Mouse (Mus musculus): ENCODE measurements at regions not wholly inside any gene's neighbourhood (a gene's known extent, or its start where the extent isn't known, plus 50 kb on each side); places are given as distances from the start of the nearest gene placed in this dataset.
"Not testable (repeated sequence)": the region's sequence is repeated elsewhere in the genome, so short reads cannot be mapped to it uniquely, and the experiment has no call there.

GRCm38 (mm10) chr12:15659332-15659731, 157.4 kb downstream of the Trib2 start:
- intact Hi-C loops (cut with DNase I), result no loop called here

GRCm38 (mm10) chr12:15657748-15658251, 158.9 kb downstream of the Trib2 start:
- intact Hi-C loops (cut with DNase I), result no loop called here
- no peak for DNase-seq (ENCODE audit: low spot score in 2 of 2)

More at GRCm38 (mm10) chr12:15659332-15659731, 157.4 kb downstream of the Trib2 start:
- DNase-seq (ENCODE audit: low spot score in 2 of 2), result no peak

GRCm38 (mm10) chr12:15654585-15654984, 162.1 kb downstream of the Trib2 start:
- intact Hi-C loops (cut with DNase I), result no loop called here

GRCm38 (mm10) chr12:15653357-15653763, 163.4 kb downstream of the Trib2 start:
- DNase-seq (ENCODE audit: low spot score in 2 of 2), result no peak
- intact Hi-C loops (cut with DNase I), result no loop called here

More at GRCm38 (mm10) chr12:15654585-15654984, 162.1 kb downstream of the Trib2 start:
- no peak for DNase-seq (ENCODE audit: low spot score in 2 of 2)

- DNase-seq (ENCODE audit: low spot score in 2 of 2), result no peak
- intact Hi-C loops (cut with DNase I), result no loop called here
These were observed 165.4 kb downstream of the Trib2 start for GRCm38 (mm10) chr12:15651293-15651692.

- no peak for DNase-seq (ENCODE audit: low spot score in 2 of 2)
- intact Hi-C loops (cut with DNase I), result no loop called here
These were observed 166.8 kb downstream of the Trib2 start for GRCm38 (mm10) chr12:15649906-15650305.

- intact Hi-C loops (cut with DNase I), result no loop called here
These were observed 167.5 kb downstream of the Trib2 start for GRCm38 (mm10) chr12:15649226-15649625.

GRCm38 (mm10) chr12:15644074-15644672, 172.5 kb downstream of the Trib2 start:
- intact Hi-C loops (cut with DNase I), result no loop called here
- no peak for DNase-seq (ENCODE audit: low spot score in 2 of 2)

More at GRCm38 (mm10) chr12:15649226-15649625, 167.5 kb downstream of the Trib2 start:
- no peak for DNase-seq (ENCODE audit: low spot score in 2 of 2)

GRCm38 (mm10) chr12:15643669-15644068, 173.1 kb downstream of the Trib2 start:
- intact Hi-C loops (cut with DNase I), result no loop called here
- no peak for DNase-seq (ENCODE audit: low spot score in 2 of 2)

- no peak for DNase-seq (ENCODE audit: low spot score in 2 of 2)
- intact Hi-C loops (cut with DNase I), result no loop called here
These were observed 176.4 kb downstream of the Trib2 start for GRCm38 (mm10) chr12:15640320-15640719.

- DNase-seq (ENCODE audit: low spot score in 2 of 2), result no peak
- intact Hi-C loops (cut with DNase I), result no loop called here
These were observed 186.8 kb downstream of the Trib2 start for GRCm38 (mm10) chr12:15629971-15630370.

- intact Hi-C loops (cut with DNase I), result no loop called here
- no peak for DNase-seq (ENCODE audit: low spot score in 2 of 2)
These were observed 197.2 kb downstream of the Trib2 start for GRCm38 (mm10) chr12:15619521-15619920.

- intact Hi-C loops (cut with DNase I), result no loop called here
- DNase-seq (ENCODE audit: low spot score in 2 of 2), result no peak
These were observed 199.4 kb downstream of the Trib2 start for GRCm38 (mm10) chr12:15617312-15617711.

- intact Hi-C loops (cut with DNase I), result no loop called here
- DNase-seq (ENCODE audit: low spot score in 2 of 2), result no peak
These were observed 204.7 kb downstream of the Trib2 start for GRCm38 (mm10) chr12:15611847-15612580.

- intact Hi-C loops (cut with DNase I), result loop anchor here (5.0 kb wide), 2 partner anchors 205 to 925 kb away; no protein-coding TSS in a partner anchor
- DNase-seq (ENCODE audit: low spot score in 2 of 2), result no peak
These were observed 209.6 kb downstream of the Trib2 start for GRCm38 (mm10) chr12:15607091-15607490.

GRCm38 (mm10) chr12:15606095-15606494, 210.6 kb downstream of the Trib2 start:
- DNase-seq (ENCODE audit: low spot score in 2 of 2), result peak; percentile 44 to 49
- intact Hi-C loops (cut with DNase I), result loop anchor here (5.0 kb wide), 2 partner anchors 206 to 926 kb away; no protein-coding TSS in a partner anchor

- no peak for DNase-seq (ENCODE audit: low spot score in 2 of 2)
- intact Hi-C loops (cut with DNase I), result loop anchor here (5.0 kb wide), 2 partner anchors 208 to 928 kb away; no protein-coding TSS in a partner anchor
These were observed 212.1 kb downstream of the Trib2 start for GRCm38 (mm10) chr12:15604630-15605029.

- intact Hi-C loops (cut with DNase I), result no loop called here
- no peak for DNase-seq (ENCODE audit: low spot score in 2 of 2)
These were observed 212.8 kb downstream of the Trib2 start for GRCm38 (mm10) chr12:15603885-15604284.

- intact Hi-C loops (cut with DNase I), result no loop called here
- no peak for DNase-seq (ENCODE audit: low spot score in 2 of 2)
These were observed 213.4 kb downstream of the Trib2 start for GRCm38 (mm10) chr12:15603319-15603718.

GRCm38 (mm10) chr12:15594704-15595103, 222.0 kb downstream of the Trib2 start:
- intact Hi-C loops (cut with DNase I), result no loop called here
- DNase-seq (ENCODE audit: low spot score in 2 of 2), result no peak

- DNase-seq (ENCODE audit: low spot score in 2 of 2); intact Hi-C loops (cut with DNase I): not testable (repeated sequence)
These were observed 228.9 kb downstream of the Trib2 start for GRCm38 (mm10) chr12:15587864-15588263.

All from left cerebral cortex, postnatal 14 days (tissue).